Comparison of ENCODE assay signal across 28 mouse cellular contexts in the genomic region with DNA sequence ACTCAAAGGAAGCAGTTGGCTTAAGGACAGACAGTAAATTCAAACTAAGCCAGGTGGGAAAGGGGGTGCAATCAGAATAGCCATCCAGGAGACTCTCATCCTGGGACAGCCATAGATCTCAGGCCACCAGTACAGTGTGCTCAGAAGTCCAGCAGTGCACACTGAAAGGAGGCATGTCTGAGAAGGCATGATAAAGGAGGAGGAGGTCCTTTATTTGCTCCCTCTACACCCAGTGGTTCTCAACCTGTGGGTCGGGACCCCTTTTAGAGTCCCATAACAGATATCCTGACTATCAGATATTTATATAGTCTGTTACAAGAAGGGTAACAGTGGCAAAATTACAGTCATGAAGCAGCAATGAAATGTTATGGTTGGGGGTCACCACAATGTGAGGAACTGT. TPM values are rescaled to one million over a fixed set of nuclear protein-coding genes. Genes with fewer than 3 reads are reported as not detected.
DNase-seq lines count a peak whose midpoint lies in the region; ATAC-seq and TF ChIP-seq lines count a peak whose summit lies in the region.
"Had no signal": no experiment of that assay in that cellular context is flagged by ENCODE, and none has a peak within 500 bp of the region (broad histone marks: within the 10 kb centered on the region; RNA-seq: fewer than 3 reads in every experiment).

No protein-coding gene starts in this region.

- dilution Hi-C loops in CH12.LX (cut with MboI; ENCODE audit: extremely low pct_ligation_motif_present, extremely low pct_unique_long_range_greater_than_20kb, low sequenced_read_pairs), result no loop called here

- peaks cover 59% of the 10 kb centered on the region for H3K27me3 ChIP-seq in CH12.LX (replicated peaks)
- no peaks in the 10 kb centered on the region for H3K27me3 ChIP-seq in liver, embryonic 13.5 days
- no peaks in the 10 kb centered on the region for H3K27me3 ChIP-seq in liver, embryonic 16.5 days (ENCODE audit: control insufficient read depth, insufficient read depth, low read depth, low read length)
- H3K27me3 ChIP-seq in forebrain, embryonic 10.5 days (ENCODE audit: poor library complexity, severe bottlenecking), result no peaks in the 10 kb centered on the region
- H3K27me3 ChIP-seq: embryonic facial prominence, embryonic 13.5 days; heart, embryonic 13.5 days; Patski had no signal

- no peak for TF ChIP-seq RAD21 in CH12.LX (IDR thresholded peaks at IDR 0.05; ENCODE audit: low read depth, low read length)

- H3K9ac ChIP-seq in CH12.LX (ENCODE audit: insufficient read depth, low read depth), result no peak overlapping the region
- H3K9ac ChIP-seq in liver, embryonic 13.5 days, result peak overlapping the region; percentile 69
- H3K9ac ChIP-seq in liver, embryonic 16.5 days (ENCODE audit: low read depth, low read length), result peak overlapping the region; percentile 37
- H3K9ac ChIP-seq: embryonic facial prominence, embryonic 13.5 days; forebrain, postnatal 0 days; heart, embryonic 13.5 days; hindbrain, embryonic 14.5 days had no signal

- TF ChIP-seq EP300 in CH12.LX (IDR thresholded peaks at IDR 0.05; ENCODE audit: low read length), result no peak

- no peaks in the 10 kb centered on the region for H3K79me2 ChIP-seq in CH12.LX (replicated peaks; ENCODE audit: control insufficient read depth, extremely low read depth, insufficient read depth, poor library complexity, severe bottlenecking)

- no peaks in the 10 kb centered on the region for H3K36me3 ChIP-seq in CH12.LX (replicated peaks in 1 of 2; ENCODE audit: control insufficient read depth in 1 of 2, insufficient read depth in 1 of 2, low read length in 1 of 2)
- no peaks in the 10 kb centered on the region for H3K36me3 ChIP-seq in liver, embryonic 13.5 days
- H3K36me3 ChIP-seq in liver, embryonic 16.5 days (ENCODE audit: control insufficient read depth, insufficient read depth), result no peaks in the 10 kb centered on the region
- no peaks in the 10 kb centered on the region for H3K36me3 ChIP-seq in forebrain, embryonic 10.5 days (replicated peaks)
- H3K36me3 ChIP-seq: embryonic facial prominence, embryonic 10.5 days; embryonic facial prominence, embryonic 13.5 days; heart, embryonic 13.5 days had no signal

- H3K4me1 ChIP-seq in CH12.LX (ENCODE audit: control insufficient read depth in 1 of 2, insufficient read depth in 2 of 2), result no peaks in the 10 kb centered on the region
- H3K4me1 ChIP-seq in liver, embryonic 13.5 days (replicated peaks), result peaks cover 81% of the 10 kb centered on the region
- H3K4me1 ChIP-seq in liver, embryonic 16.5 days (ENCODE audit: control insufficient read depth, low read depth, low read length), result peaks cover 66% of the 10 kb centered on the region
- peaks cover 38% of the 10 kb centered on the region for H3K4me1 ChIP-seq in forebrain, embryonic 10.5 days

- no peak overlapping the region for H3K4me2 ChIP-seq in CH12.LX (ENCODE audit: insufficient read depth, low read depth, poor library complexity, severe bottlenecking)
- H3K4me2 ChIP-seq in liver, embryonic 13.5 days, result peak overlapping the region; percentile 71
- H3K4me2 ChIP-seq in liver, embryonic 16.5 days (ENCODE audit: low read depth, low read length), result peak overlapping the region; percentile 70; the same call in 1 of the 2 replicates
- H3K4me2 ChIP-seq: embryonic facial prominence, embryonic 13.5 days; heart, embryonic 13.5 days; hindbrain, embryonic 14.5 days had no signal

- DNase-seq in CH12.LX (ENCODE audit: extremely low read depth) (no peak), liver (peak; percentile 55)
- peak; percentile 40 for DNase-seq in liver, embryonic 13.5 days
- DNase-seq in neural tube, embryonic 10.5 days (ENCODE audit: extremely low spot score, low spot score), result no peak
- DNase-seq in urinary bladder, postnatal 14 days (ENCODE audit: low spot score), result no peak
- DNase-seq in forebrain, embryonic 10.5 days (ENCODE audit: extremely low spot score, low spot score), result no peak
- DNase-seq: adrenal gland, postnatal 14 days; B cell, adult 2 months; cerebellum, adult 11 months; cerebellum, adult 2 months; cerebellum, adult 9-11 months; cerebellum, postnatal 36 days; embryo, embryonic 11 days; forebrain, postnatal 0 days; gastrocnemius, adult 2 months; gastrocnemius, postnatal 14 days; heart, adult 11 months; heart, postnatal 14 days; heart, postnatal 4 days had no signal

- ATAC-seq in liver, embryonic 13.5 days (ENCODE audit: low read depth), result peak; percentile 67
- peak; percentile 49 for ATAC-seq in liver, embryonic 16.5 days (ENCODE audit: low read depth)
- ATAC-seq: forebrain, embryonic 14.5 days; forebrain, postnatal 0 days; hindbrain, postnatal 0 days; inflammation-experienced regulatory T-cells, adult 6 months; Patski had no signal

- H3K4me3 ChIP-seq in CH12.LX (replicated peaks in 1 of 3; ENCODE audit: low read depth in 2 of 3, low read length in 2 of 3, poor library complexity in 1 of 3), result no peak overlapping the region
- peak overlapping the region; percentile 23; the same call in 1 of the 2 replicates for H3K4me3 ChIP-seq in liver, embryonic 13.5 days (replicated peaks)
- H3K4me3 ChIP-seq in liver, embryonic 16.5 days (ENCODE audit: low read depth, low read length), result no peak overlapping the region
- no peak overlapping the region for H3K4me3 ChIP-seq in forebrain, embryonic 10.5 days
- H3K4me3 ChIP-seq: embryonic facial prominence, embryonic 10.5 days; embryonic facial prominence, embryonic 13.5 days; gastrocnemius, adult 2 months; heart, embryonic 13.5 days had no signal

- TF ChIP-seq CTCF in CH12.LX (conservative IDR thresholded peaks at IDR 0.05 in 1 of 2, IDR thresholded peaks at IDR 0.05 in 1 of 2; ENCODE audit: low read depth in 2 of 2, low read length in 2 of 2), result no peak

- 21% methylated on average over 1 of the region's 1 CpGs for WGBS in liver, embryonic 13.5 days (ENCODE audit: insufficient replicate concordance)
- WGBS in liver, embryonic 16.5 days (ENCODE audit: insufficient replicate concordance), result 16% methylated on average over 1 of the region's 1 CpGs
- WGBS in forebrain, embryonic 10.5 days, result 90% methylated on average over 1 of the region's 1 CpGs

- no peak overlapping the region for H3K27ac ChIP-seq in CH12.LX (ENCODE audit: insufficient read depth, low read depth)
- peak overlapping the region; percentile 98 for H3K27ac ChIP-seq in liver, embryonic 13.5 days
- H3K27ac ChIP-seq in liver, embryonic 16.5 days (ENCODE audit: low read length), result peak overlapping the region; percentile 92
- no peak overlapping the region for H3K27ac ChIP-seq in forebrain, embryonic 10.5 days
- H3K27ac ChIP-seq: embryonic facial prominence, embryonic 10.5 days; embryonic facial prominence, embryonic 13.5 days; gastrocnemius, adult 2 months; hindbrain, embryonic 14.5 days; hindbrain, postnatal 0 days had no signal

- no peak for TF ChIP-seq POLR2A in CH12.LX (IDR thresholded peaks at IDR 0.05; ENCODE audit: low read depth, low read length)

- in situ Hi-C loops in CH12.LX (cut with MboI; ENCODE audit: low pct_ligation_motif_present, low pct_unique_long_range_greater_than_20kb, low sequenced_read_pairs), result no loop called here

- H3K9me3 ChIP-seq in CH12.LX (replicated peaks; ENCODE audit: low read length), result peaks cover 3% of the 10 kb centered on the region
- H3K9me3 ChIP-seq in liver, embryonic 13.5 days (replicated peaks), result no peaks in the 10 kb centered on the region
- no peaks in the 10 kb centered on the region for H3K9me3 ChIP-seq in liver, embryonic 16.5 days (replicated peaks; ENCODE audit: control insufficient read depth, low read length)
- no peaks in the 10 kb centered on the region for H3K9me3 ChIP-seq in forebrain, embryonic 10.5 days
- H3K9me3 ChIP-seq: embryonic facial prominence, embryonic 13.5 days; heart, embryonic 13.5 days had no signal

TF ChIP-seq in CH12.LX, 34 proteins besides CTCF, POLR2A, EP300 and RAD21:
- TF ChIP-seq MEF2A (IDR thresholded peaks at IDR 0.05; ENCODE audit: borderline replicate concordance, low read depth, low read length) (no peak), TCF12 (IDR thresholded peaks at IDR 0.05; ENCODE audit: low read depth, low read length) (no peak), JUND (conservative IDR thresholded peaks at IDR 0.05; ENCODE audit: low read depth, low read length) (no peak), ELF1 (IDR thresholded peaks at IDR 0.05; ENCODE audit: low read depth, low read length) (no peak), E2F4 (IDR thresholded peaks at IDR 0.05; ENCODE audit: insufficient replicate concordance, low read depth, low read length) (no peak), CHD2 (IDR thresholded peaks at IDR 0.05; ENCODE audit: low read length) (peak; percentile 58; the same call in 1 of the 2 replicates), RCOR1 (conservative IDR thresholded peaks at IDR 0.05; ENCODE audit: low read depth, low read length) (no peak)

RNA-seq across cellular contexts. Expression of gene Pofut2, which starts 25.8 kb away (rescaled TPM):
- 23.4 and 23.7 TPM in 2 replicates for total RNA-seq in CH12.LX (2012; rRNA removed)
- 11.9 and 13.6 TPM in 2 replicates for total RNA-seq in CH12.LX (2014; rRNA removed)
- 16.5 and 22.0 TPM in 2 replicates for polyA plus RNA-seq in CH12.LX (2012; ENCODE audit: insufficient read length, low read depth)
- polyA plus RNA-seq in liver, embryonic 13.5 days (2015; fragmentation: Nextera tagmentation; extraction: Ambion mirVana), result 29.7 and 30.2 TPM in 2 replicates
- polyA plus RNA-seq in liver, embryonic 16.5 days (2015; fragmentation: Nextera tagmentation; extraction: Ambion mirVana), result 24.9 and 25.2 TPM in 2 replicates
- 69.6 and 72.9 TPM in 2 replicates for polyA plus RNA-seq in forebrain, embryonic 10.5 days (2016; fragmentation: Nextera tagmentation; extraction: Ambion mirVana)

Comparison
In these comparisons a context has a peak if more than half of its experiments do, and no peak if none do; other contexts are left out.
1. DNase-seq: peak in liver (single experiment) and liver, embryonic 13.5 days (single experiment); none in CH12.LX (single experiment), neural tube, embryonic 10.5 days (single experiment), urinary bladder, postnatal 14 days (single experiment) and forebrain, embryonic 10.5 days (single experiment).
2. H3K27ac ChIP-seq: peak in liver, embryonic 13.5 days (single experiment) and liver, embryonic 16.5 days (single experiment); none in CH12.LX (single experiment) and forebrain, embryonic 10.5 days (single experiment).